Mouse (Mus musculus) gastrocnemius, adult 2 months (tissue): ENCODE data around the gene Sstr1. TPM values are rescaled to one million over a fixed set of nuclear protein-coding genes. Genes with fewer than 3 reads are reported as not detected.

Experiments
- DNase-seq: peaks from one replicate; pipeline ENCODE4 v3.0.0; 2022
- H3K27ac ChIP-seq: fragments of 200-600 bp; 2 replicates; pipeline ENCODE4 v1.8.1; 2022; ENCODE audit warnings: mild to moderate bottlenecking
- H3K4me3 ChIP-seq: fragments of 200-600 bp; 2 replicates; pipeline ENCODE4 v1.8.1; 2022; ENCODE audit warnings: mild to moderate bottlenecking, moderate library complexity
- CTCF ChIP-seq: fragments of 200-600 bp; IDR thresholded peaks from 2 replicates; pipeline ENCODE4 v1.8.1; 2022; ENCODE audit warnings: antibody characterized with exemption, mild to moderate bottlenecking, moderate library complexity
- intact Hi-C: fragments of 180-260 bp; cut with DNase I; formaldehyde crosslinking; loops from one replicate; pipeline ENCODE4 v1.15.1; 2025
- long read RNA-seq, 2 experiments: library from polyadenylated mRNA; stranded (forward); transcript quantifications; one replicate each; pipeline ENCODE4 v2.0.0; 2021
- total RNA-seq, 2 experiments: library from RNA; stranded (reverse); gene quantifications; 2 replicates each; pipeline ENCODE4 v1.2.3; 2021

Sstr1 gene
- total RNA-seq = not detected
- long read RNA-seq, experiment 1 = 0 reads
- long read RNA-seq, experiment 2 = 0 reads

- intact Hi-C loops = loop anchor here (10.0 kb wide), 1 partner anchor 123 kb away; no protein-coding TSS in a partner anchor
- peak within 1 kb of the TSS; percentile 66 for H3K4me3 ChIP-seq
- no peak for TF ChIP-seq CTCF
- H3K27ac ChIP-seq = no peak within 1 kb of the TSS
- DNase-seq = no peak
Measured at GRCm38 (mm10) chr12:58211163-58212071, at the start of gene Sstr1. Gene Sstr1 (plus strand): TSS chr12:58211772.

GRCm38 (mm10) chr12:58198810-58199209 lies 12.8 kb upstream of the Sstr1 start:
- no peak overlapping the region for H3K4me3 ChIP-seq
- intact Hi-C loops = no loop called here
- no peak for TF ChIP-seq CTCF
- H3K27ac ChIP-seq = no peak overlapping the region
- no peak for DNase-seq

- intact Hi-C loops = no loop called here
- no peak for DNase-seq
- TF ChIP-seq CTCF = peak; percentile 54
- H3K27ac ChIP-seq = no peak overlapping the region
- no peak overlapping the region for H3K4me3 ChIP-seq
Measured at GRCm38 (mm10) chr12:58201190-58201589, 10.4 kb upstream of the Sstr1 start.

- no peak for TF ChIP-seq CTCF
- no peak for DNase-seq
- intact Hi-C loops = no loop called here
- no peak overlapping the region for H3K27ac ChIP-seq
- no peak overlapping the region for H3K4me3 ChIP-seq
Measured at GRCm38 (mm10) chr12:58207956-58208355, 3.6 kb upstream of the Sstr1 start.

GRCm38 (mm10) chr12:58212261-58212923 lies 820 bp downstream of the Sstr1 start:
- intact Hi-C loops = loop anchor here (10.0 kb wide), 1 partner anchor 122 kb away; no protein-coding TSS in a partner anchor

GRCm38 (mm10) chr12:58212924-58213450 lies 1.4 kb downstream of the Sstr1 start:
- peak; percentile 17 for DNase-seq
- Histone ChIP-seq H3K27ac (no peak overlapping the region), H3K4me3 (peak overlapping the region; percentile 66)
- intact Hi-C loops = loop anchor here (10.0 kb wide), 1 partner anchor 122 kb away; no protein-coding TSS in a partner anchor
- TF ChIP-seq CTCF = no peak

More at GRCm38 (mm10) chr12:58212261-58212923, 820 bp downstream of the Sstr1 start:
- Histone ChIP-seq H3K27ac (no peak overlapping the region), H3K4me3 (peak overlapping the region; percentile 66)
- DNase-seq = no peak
- TF ChIP-seq CTCF = no peak

GRCm38 (mm10) chr12:58213451-58214288 lies 2.1 kb downstream of the Sstr1 start:
- peak; percentile 16 for DNase-seq
- peak overlapping the region; percentile 66 for H3K4me3 ChIP-seq
- peak overlapping the region; percentile 52 for H3K27ac ChIP-seq
- intact Hi-C loops = loop anchor here (10.0 kb wide), 1 partner anchor 121 kb away; no protein-coding TSS in a partner anchor
- TF ChIP-seq CTCF = no peak

- intact Hi-C loops = loop anchor here (10.0 kb wide), 1 partner anchor 120 kb away; no protein-coding TSS in a partner anchor
- DNase-seq = peak; percentile 43
- Histone ChIP-seq H3K27ac (peak overlapping the region; percentile 52), H3K4me3 (peak overlapping the region; percentile 66)
- no peak for TF ChIP-seq CTCF
Measured at GRCm38 (mm10) chr12:58214289-58215136, 2.9 kb downstream of the Sstr1 start.

GRCm38 (mm10) chr12:58216218-58216617 lies 4.6 kb downstream of the Sstr1 start:
- Histone ChIP-seq H3K4me3 (no peak overlapping the region), H3K27ac (no peak overlapping the region)
- TF ChIP-seq CTCF = no peak
- intact Hi-C loops = loop anchor here (10.0 kb wide), 1 partner anchor 119 kb away; no protein-coding TSS in a partner anchor
- no peak for DNase-seq

- no peak for DNase-seq
- intact Hi-C loops = loop anchor here (10.0 kb wide), 1 partner anchor 116 kb away; no protein-coding TSS in a partner anchor
Measured at GRCm38 (mm10) chr12:58219078-58219477, 7.5 kb downstream of the Sstr1 start.

GRCm38 (mm10) chr12:58225644-58226043 lies 14.1 kb downstream of the Sstr1 start:
- intact Hi-C loops = no loop called here
- H3K4me3 ChIP-seq = no peak overlapping the region

More at GRCm38 (mm10) chr12:58219078-58219477, 7.5 kb downstream of the Sstr1 start:
- no peak for TF ChIP-seq CTCF
- Histone ChIP-seq H3K4me3 (no peak overlapping the region), H3K27ac (no peak overlapping the region)

More at GRCm38 (mm10) chr12:58225644-58226043, 14.1 kb downstream of the Sstr1 start:
- DNase-seq = no peak
- H3K27ac ChIP-seq = no peak overlapping the region
- no peak for TF ChIP-seq CTCF
